Mouse (Mus musculus): Measurements from ENCODE around the gene Slc45a3. TPM values are rescaled to one million over a fixed set of nuclear protein-coding genes. Genes with fewer than 3 reads are reported as not detected.

Slc45a3 gene
- polyA plus RNA-seq, 1 experiment from 2014 or later: 0.93 TPM

GRCm38 (mm10) chr1:131995062-131995461 lies 32.3 kb downstream of the Slc45a3 start:
- WGBS (ENCODE audit: insufficient replicate concordance): 38% methylated on average over 4 of the region's 4 CpGs
- H3K4me3 ChIP-seq (ENCODE audit: low read depth, low read length): no peak overlapping the region
- no peak overlapping the region for H3K4me2 ChIP-seq
- H3K9ac ChIP-seq (ENCODE audit: low read depth, low read length): no peak overlapping the region
- H3K9me3 ChIP-seq (replicated peaks; ENCODE audit: control insufficient read depth, low read length): no peaks in the 10 kb centered on the region
- H3K27me3 ChIP-seq (ENCODE audit: control insufficient read depth, insufficient read depth, low read length): no peaks in the 10 kb centered on the region
- no peaks in the 10 kb centered on the region for H3K4me1 ChIP-seq (ENCODE audit: control insufficient read depth, insufficient read depth, low read length)
- ATAC-seq (replicated peaks; ENCODE audit: insufficient number of reproducible peaks, low FRiP score, low TSS enrichment): no peak
- no peaks in the 10 kb centered on the region for H3K36me3 ChIP-seq (ENCODE audit: control insufficient read depth, insufficient read depth, low read length)
- H3K27ac ChIP-seq (ENCODE audit: low read depth, low read length): no peak overlapping the region

GRCm38 (mm10) chr1:132000506-132000905 lies 37.7 kb downstream of the Slc45a3 start:
- Histone ChIP-seq H3K9me3 (replicated peaks; ENCODE audit: control insufficient read depth, low read length) (no peaks in the 10 kb centered on the region), H3K4me1 (ENCODE audit: control insufficient read depth, insufficient read depth, low read length) (no peaks in the 10 kb centered on the region), H3K27me3 (ENCODE audit: control insufficient read depth, insufficient read depth, low read length) (no peaks in the 10 kb centered on the region), H3K4me3 (ENCODE audit: low read depth, low read length) (no peak overlapping the region), H3K36me3 (ENCODE audit: control insufficient read depth, insufficient read depth, low read length) (no peaks in the 10 kb centered on the region), H3K4me2 (no peak overlapping the region), H3K27ac (ENCODE audit: low read depth, low read length) (no peak overlapping the region), H3K9ac (ENCODE audit: low read depth, low read length) (no peak overlapping the region)
- ATAC-seq (replicated peaks; ENCODE audit: insufficient number of reproducible peaks, low FRiP score, low TSS enrichment): no peak

GRCm38 (mm10) chr1:132001880-132002330 lies 39.1 kb downstream of the Slc45a3 start:
- 84% methylated on average over 4 of the region's 4 CpGs for WGBS (ENCODE audit: insufficient replicate concordance)

DNA sequence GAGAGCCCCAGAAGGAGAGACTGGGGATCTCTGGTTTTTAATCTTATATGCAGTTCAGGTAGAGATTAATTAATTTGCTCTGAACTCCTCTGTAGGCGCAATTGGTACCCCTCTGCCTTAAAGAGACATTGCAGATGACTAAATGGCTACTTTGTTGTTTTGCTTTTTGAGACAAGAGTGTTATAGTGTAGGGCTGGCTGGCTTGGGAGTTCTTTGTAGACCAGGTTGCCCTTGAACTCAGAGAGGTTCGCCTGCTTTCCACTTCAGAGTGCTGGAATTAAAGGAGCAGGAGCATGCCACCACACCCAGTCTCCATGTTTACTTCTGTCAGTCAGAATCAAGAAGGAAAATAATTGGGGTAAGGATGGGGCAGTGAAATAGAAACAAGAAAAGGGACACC lies 40.3 kb downstream of the Slc45a3 start:
- H3K27ac ChIP-seq (ENCODE audit: low read depth, low read length): no peak overlapping the region
- no peaks in the 10 kb centered on the region for H3K27me3 ChIP-seq (ENCODE audit: control insufficient read depth, insufficient read depth, low read length)
- no peak overlapping the region for H3K4me3 ChIP-seq (ENCODE audit: low read depth, low read length)
- H3K9me3 ChIP-seq (replicated peaks; ENCODE audit: control insufficient read depth, low read length): no peaks in the 10 kb centered on the region
- H3K36me3 ChIP-seq (ENCODE audit: control insufficient read depth, insufficient read depth, low read length): no peaks in the 10 kb centered on the region
- H3K9ac ChIP-seq (ENCODE audit: low read depth, low read length): no peak overlapping the region
- WGBS (ENCODE audit: insufficient replicate concordance): 48% methylated on average over 2 of the region's 2 CpGs
- no peak for ATAC-seq (replicated peaks; ENCODE audit: insufficient number of reproducible peaks, low FRiP score, low TSS enrichment)
- no peak overlapping the region for H3K4me2 ChIP-seq
- peaks cover 3% of the 10 kb centered on the region for H3K4me1 ChIP-seq (ENCODE audit: control insufficient read depth, insufficient read depth, low read length)

More at GRCm38 (mm10) chr1:132001880-132002330, 39.1 kb downstream of the Slc45a3 start:
- no peaks in the 10 kb centered on the region for H3K36me3 ChIP-seq (ENCODE audit: control insufficient read depth, insufficient read depth, low read length)
- H3K4me1 ChIP-seq (ENCODE audit: control insufficient read depth, insufficient read depth, low read length): peaks cover 3% of the 10 kb centered on the region
- no peaks in the 10 kb centered on the region for H3K9me3 ChIP-seq (replicated peaks; ENCODE audit: control insufficient read depth, low read length)
- H3K27ac ChIP-seq (ENCODE audit: low read depth, low read length): no peak overlapping the region
- ATAC-seq (replicated peaks; ENCODE audit: insufficient number of reproducible peaks, low FRiP score, low TSS enrichment): no peak
- H3K4me2 ChIP-seq: no peak overlapping the region
- no peaks in the 10 kb centered on the region for H3K27me3 ChIP-seq (ENCODE audit: control insufficient read depth, insufficient read depth, low read length)
- no peak overlapping the region for H3K4me3 ChIP-seq (ENCODE audit: low read depth, low read length)
- H3K9ac ChIP-seq (ENCODE audit: low read depth, low read length): no peak overlapping the region

DNA sequence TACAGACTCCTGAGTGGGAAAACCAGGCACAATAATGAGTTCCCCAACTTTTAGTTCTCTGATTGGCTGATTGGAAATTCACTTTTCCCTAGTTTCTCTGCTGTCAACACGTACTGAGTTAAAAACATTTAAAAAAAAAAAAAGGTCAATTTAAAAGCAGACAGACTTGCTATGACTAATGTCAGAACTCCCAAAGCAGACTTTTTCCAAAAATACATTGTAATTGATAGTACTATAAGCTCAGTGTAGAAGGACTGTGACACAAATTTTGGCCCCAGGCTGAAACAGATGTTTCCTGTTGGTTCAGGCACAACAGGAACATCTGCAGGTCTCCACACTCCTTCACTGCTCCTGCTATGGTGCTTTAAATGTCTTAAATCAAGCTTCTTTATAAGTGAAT lies 41.0 kb downstream of the Slc45a3 start:
- ATAC-seq (replicated peaks; ENCODE audit: insufficient number of reproducible peaks, low FRiP score, low TSS enrichment): no peak
- Histone ChIP-seq H3K4me3 (ENCODE audit: low read depth, low read length) (no peak overlapping the region), H3K9me3 (replicated peaks; ENCODE audit: control insufficient read depth, low read length) (no peaks in the 10 kb centered on the region), H3K27ac (ENCODE audit: low read depth, low read length) (no peak overlapping the region), H3K4me2 (no peak overlapping the region), H3K9ac (ENCODE audit: low read depth, low read length) (no peak overlapping the region), H3K27me3 (ENCODE audit: control insufficient read depth, insufficient read depth, low read length) (no peaks in the 10 kb centered on the region), H3K36me3 (ENCODE audit: control insufficient read depth, insufficient read depth, low read length) (no peaks in the 10 kb centered on the region), H3K4me1 (ENCODE audit: control insufficient read depth, insufficient read depth, low read length) (peaks cover 4% of the 10 kb centered on the region)
- 54% methylated on average over 1 of the region's 1 CpGs for WGBS (ENCODE audit: insufficient replicate concordance)

DNA sequence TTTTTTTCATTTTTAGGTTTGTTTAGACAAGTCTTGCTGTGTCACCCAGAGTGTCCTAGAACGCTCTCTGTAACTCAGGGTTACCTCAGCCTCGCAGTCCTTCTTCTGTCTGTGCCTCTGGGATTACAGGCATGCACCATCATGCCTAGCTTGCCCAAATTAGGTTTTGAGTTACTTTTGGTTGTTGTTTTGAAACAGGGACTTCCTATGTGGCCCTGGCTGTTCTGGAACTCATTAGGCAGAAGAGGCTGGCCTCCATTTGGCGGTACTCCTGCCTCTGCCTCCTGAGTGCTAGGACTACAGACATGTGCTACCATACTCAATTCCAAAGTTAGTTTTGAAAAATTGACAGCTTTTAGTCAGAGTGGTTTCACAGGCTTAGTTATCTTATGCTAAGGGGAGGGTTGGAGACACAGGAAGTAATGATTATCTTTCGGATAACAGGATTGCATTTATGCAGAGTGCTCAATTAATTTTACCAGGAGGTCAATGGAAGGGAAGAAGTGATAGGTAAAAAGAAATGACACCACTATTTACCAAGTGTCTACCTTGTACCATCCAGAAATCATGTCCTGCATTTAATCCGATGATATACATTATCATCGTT lies 41.9 kb downstream of the Slc45a3 start:
- H3K4me3 ChIP-seq (ENCODE audit: low read depth, low read length): no peak overlapping the region
- no peaks in the 10 kb centered on the region for H3K9me3 ChIP-seq (replicated peaks; ENCODE audit: control insufficient read depth, low read length)
- no peak overlapping the region for H3K4me2 ChIP-seq
- H3K4me1 ChIP-seq (ENCODE audit: control insufficient read depth, insufficient read depth, low read length): peaks cover 9% of the 10 kb centered on the region
- no peak overlapping the region for H3K27ac ChIP-seq (ENCODE audit: low read depth, low read length)
- H3K27me3 ChIP-seq (ENCODE audit: control insufficient read depth, insufficient read depth, low read length): no peaks in the 10 kb centered on the region
- H3K36me3 ChIP-seq (ENCODE audit: control insufficient read depth, insufficient read depth, low read length): no peaks in the 10 kb centered on the region
- ATAC-seq (replicated peaks; ENCODE audit: insufficient number of reproducible peaks, low FRiP score, low TSS enrichment): no peak
- no peak overlapping the region for H3K9ac ChIP-seq (ENCODE audit: low read depth, low read length)
- 83% methylated on average over 6 of the region's 6 CpGs for WGBS (ENCODE audit: insufficient replicate concordance)

- Histone ChIP-seq H3K4me3 (ENCODE audit: low read depth, low read length) (no peak overlapping the region), H3K36me3 (ENCODE audit: control insufficient read depth, insufficient read depth, low read length) (no peaks in the 10 kb centered on the region), H3K27ac (ENCODE audit: low read depth, low read length) (no peak overlapping the region), H3K9me3 (replicated peaks; ENCODE audit: control insufficient read depth, low read length) (no peaks in the 10 kb centered on the region), H3K4me2 (no peak overlapping the region), H3K9ac (ENCODE audit: low read depth, low read length) (no peak overlapping the region), H3K4me1 (ENCODE audit: control insufficient read depth, insufficient read depth, low read length) (peaks cover 12% of the 10 kb centered on the region), H3K27me3 (ENCODE audit: control insufficient read depth, insufficient read depth, low read length) (no peaks in the 10 kb centered on the region)
- 75% methylated on average over 1 of the region's 1 CpGs for WGBS (ENCODE audit: insufficient replicate concordance)
- no peak for ATAC-seq (replicated peaks; ENCODE audit: insufficient number of reproducible peaks, low FRiP score, low TSS enrichment)
Observed at GRCm38 (mm10) chr1:132005466-132005865, 42.7 kb downstream of the Slc45a3 start.

GRCm38 (mm10) chr1:132006046-132006445 lies 43.3 kb downstream of the Slc45a3 start:
- 79% methylated on average over 3 of the region's 3 CpGs for WGBS (ENCODE audit: insufficient replicate concordance)
- peaks cover 12% of the 10 kb centered on the region for H3K4me1 ChIP-seq (ENCODE audit: control insufficient read depth, insufficient read depth, low read length)
- H3K4me2 ChIP-seq: no peak overlapping the region
- no peak overlapping the region for H3K9ac ChIP-seq (ENCODE audit: low read depth, low read length)
- H3K4me3 ChIP-seq (ENCODE audit: low read depth, low read length): no peak overlapping the region
- no peaks in the 10 kb centered on the region for H3K36me3 ChIP-seq (ENCODE audit: control insufficient read depth, insufficient read depth, low read length)
- ATAC-seq (replicated peaks; ENCODE audit: insufficient number of reproducible peaks, low FRiP score, low TSS enrichment): no peak
- no peaks in the 10 kb centered on the region for H3K27me3 ChIP-seq (ENCODE audit: control insufficient read depth, insufficient read depth, low read length)
- H3K27ac ChIP-seq (ENCODE audit: low read depth, low read length): no peak overlapping the region
- H3K9me3 ChIP-seq (replicated peaks; ENCODE audit: control insufficient read depth, low read length): no peaks in the 10 kb centered on the region

DNA sequence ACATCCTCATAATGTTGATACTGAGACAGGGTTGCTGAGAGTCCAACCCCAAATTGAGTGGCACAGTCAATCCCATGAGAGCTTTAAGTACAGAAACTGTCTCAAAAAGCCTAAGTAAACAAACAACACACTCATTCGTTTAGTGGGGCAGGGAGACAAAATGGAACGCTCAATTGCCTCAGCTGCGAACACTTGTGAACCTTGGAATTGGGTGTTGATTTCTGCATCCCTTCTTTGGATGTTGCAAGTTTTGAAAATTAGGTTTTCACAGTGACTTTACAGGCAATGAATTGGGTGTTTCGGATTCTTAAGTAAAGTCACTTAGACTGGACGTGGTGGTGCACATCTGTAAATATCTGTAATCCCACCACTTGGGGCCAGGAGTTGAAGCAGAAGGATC lies 44.0 kb downstream of the Slc45a3 start:
- Histone ChIP-seq H3K4me3 (ENCODE audit: low read depth, low read length) (peak overlapping the region; percentile 71), H3K36me3 (ENCODE audit: control insufficient read depth, insufficient read depth, low read length) (no peaks in the 10 kb centered on the region), H3K4me1 (ENCODE audit: control insufficient read depth, insufficient read depth, low read length) (peaks cover 12% of the 10 kb centered on the region), H3K9ac (ENCODE audit: low read depth, low read length) (peak overlapping the region; percentile 99; the same call in 1 of the 2 replicates), H3K27ac (ENCODE audit: low read depth, low read length) (no peak overlapping the region), H3K4me2 (peak overlapping the region; percentile 63), H3K9me3 (replicated peaks; ENCODE audit: control insufficient read depth, low read length) (no peaks in the 10 kb centered on the region), H3K27me3 (ENCODE audit: control insufficient read depth, insufficient read depth, low read length) (no peaks in the 10 kb centered on the region)
- 26% methylated on average over 5 of the region's 5 CpGs for WGBS (ENCODE audit: insufficient replicate concordance)
- no peak for ATAC-seq (replicated peaks; ENCODE audit: insufficient number of reproducible peaks, low FRiP score, low TSS enrichment)
